Mouse (Mus musculus) neural tube, embryonic 14.5 days (tissue): Measurements from ENCODE around the gene Emx2. TPM values are rescaled to one million over a fixed set of nuclear protein-coding genes. Genes with fewer than 3 reads are reported as not detected.
A peak's percentile ranks its signal among the peaks of the same experiment; 100 is the strongest.

Source experiments
- ATAC-seq: fragments of 200-750 bp; cut with Nextera tagmentation; 2 replicates; pipeline ENCODE4 v1.8.0; 2017; ENCODE audit warnings: low read depth, mild to moderate bottlenecking, moderate TSS enrichment, moderate library complexity
- H3K27ac ChIP-seq: fragments of 300-500 bp; sonication (generic); 2 replicates; pipeline ENCODE4 v1.5.1; 2014; ENCODE audit warnings: low read depth, mild to moderate bottlenecking, control low read depth, low read length, moderate library complexity, mixed read lengths
- H3K27me3 ChIP-seq: fragments of 300-500 bp; sonication (generic); 2 replicates; pipeline ENCODE4 v1.6.1; 2014; ENCODE audit warnings: low read length; ENCODE audit not compliant: control insufficient read depth, insufficient read depth
- H3K36me3 ChIP-seq: fragments of 300-500 bp; sonication (generic); 2 replicates; pipeline ENCODE4 v1.6.1; 2014; ENCODE audit warnings: low read length, mixed read lengths; ENCODE audit not compliant: control insufficient read depth, insufficient read depth
- H3K4me1 ChIP-seq: fragments of 300-500 bp; sonication (generic); 2 replicates; pipeline ENCODE4 v1.6.1; 2014; ENCODE audit warnings: low read length; ENCODE audit not compliant: control insufficient read depth, insufficient read depth
- H3K4me2 ChIP-seq: fragments of 300-500 bp; sonication (generic); 2 replicates; pipeline ENCODE4 v1.6.1; 2014; ENCODE audit warnings: mild to moderate bottlenecking, low read depth, low read length, control low read depth
- H3K4me3 ChIP-seq: fragments of 300-500 bp; sonication (generic); 2 replicates; pipeline ENCODE4 v1.5.1; 2014; ENCODE audit warnings: low read depth, low read length, control low read depth, mixed read lengths
- H3K9ac ChIP-seq: fragments of 300-500 bp; sonication (generic); replicated peaks from 2 replicates; pipeline ENCODE4 v1.6.1; 2014; ENCODE audit warnings: low read depth, mild to moderate bottlenecking, control low read depth, low read length, mixed read lengths
- H3K9me3 ChIP-seq: fragments of 300-500 bp; sonication (generic); 2 replicates; pipeline ENCODE4 v1.6.1; 2016; ENCODE audit warnings: low read length; ENCODE audit not compliant: control insufficient read depth
- WGBS: fragments of 180-500 bp; shearing (Covaris S2); extraction: QIAGEN DNeasy Blood & Tissue Kit; methylation state at CpG from one replicate; pipeline ENCODE4 v1.1.7; 2014; 5-methylcytosine and 5-hydroxymethylcytosine counted together
- polyA plus RNA-seq: library from polyadenylated mRNA; unstranded; fragments of >200 nt; fragmentation: Nextera tagmentation; extraction: Ambion mirVana; gene quantifications from 2 replicates; pipeline ENCODE4 v1.2.1, GENCODE M21; 2014

Gene Emx2
- polyA plus RNA-seq, 1 experiment from 2014 or later: not detected

GRCm38 (mm10) chr19:59466417-59466937 lies 8.3 kb downstream of the Emx2 start:
- WGBS: 2% methylated on average over 6 of the region's 6 CpGs
- H3K36me3 ChIP-seq: no peaks in the 10 kb centered on the region
- H3K9me3 ChIP-seq: no peaks in the 10 kb centered on the region
- H3K4me2 ChIP-seq: no peak overlapping the region
- peaks cover 86% of the 10 kb centered on the region for H3K27me3 ChIP-seq
- H3K4me1 ChIP-seq: peaks cover 5% of the 10 kb centered on the region; the same call in 1 of the 2 replicates
- no peak for ATAC-seq
- no peak overlapping the region for H3K9ac ChIP-seq
- no peak overlapping the region for H3K27ac ChIP-seq
- H3K4me3 ChIP-seq: no peak overlapping the region

GRCm38 (mm10) chr19:59467016-59467412 lies 8.8 kb downstream of the Emx2 start:
- Histone ChIP-seq H3K27me3 (peaks cover 88% of the 10 kb centered on the region), H3K4me3 (no peak overlapping the region), H3K27ac (no peak overlapping the region), H3K36me3 (no peaks in the 10 kb centered on the region), H3K4me2 (no peak overlapping the region), H3K9ac (no peak overlapping the region), H3K4me1 (peaks cover 5% of the 10 kb centered on the region; the same call in 1 of the 2 replicates), H3K9me3 (no peaks in the 10 kb centered on the region)
- WGBS: 1% methylated on average over 19 of the region's 19 CpGs
- no peak for ATAC-seq

GRCm38 (mm10) chr19:59467413-59468064 lies 9.4 kb downstream of the Emx2 start:
- Histone ChIP-seq H3K36me3 (no peaks in the 10 kb centered on the region), H3K4me3 (no peak overlapping the region), H3K27me3 (peaks cover 91% of the 10 kb centered on the region), H3K9me3 (no peaks in the 10 kb centered on the region), H3K9ac (no peak overlapping the region), H3K27ac (no peak overlapping the region), H3K4me1 (peaks cover 5% of the 10 kb centered on the region; the same call in 1 of the 2 replicates), H3K4me2 (no peak overlapping the region)
- ATAC-seq: no peak
- WGBS: 1% methylated on average over 23 of the region's 23 CpGs

- ATAC-seq: no peak
- no peak overlapping the region for H3K4me2 ChIP-seq
- 3% methylated on average over 21 of the region's 27 CpGs for WGBS
- H3K36me3 ChIP-seq: no peaks in the 10 kb centered on the region
- no peak overlapping the region for H3K27ac ChIP-seq
- no peaks in the 10 kb centered on the region for H3K9me3 ChIP-seq
- no peak overlapping the region for H3K4me3 ChIP-seq
- H3K27me3 ChIP-seq: peaks cover 90% of the 10 kb centered on the region
- H3K9ac ChIP-seq: no peak overlapping the region
- H3K4me1 ChIP-seq: peaks cover 5% of the 10 kb centered on the region; the same call in 1 of the 2 replicates
Measured at GRCm38 (mm10) chr19:59468065-59468810, 10.1 kb downstream of the Emx2 start.

GRCm38 (mm10) chr19:59469035-59469949 lies 11.1 kb downstream of the Emx2 start:
- peak overlapping the region; percentile 15; the same call in 1 of the 2 replicates for H3K4me3 ChIP-seq
- peak; percentile 57 for ATAC-seq
- peaks cover 86% of the 10 kb centered on the region for H3K27me3 ChIP-seq
- whole genome bisulfite sequencing: under 1% methylated on average over 35 of the region's 35 CpGs
- no peaks in the 10 kb centered on the region for H3K36me3 ChIP-seq
- no peaks in the 10 kb centered on the region for H3K9me3 ChIP-seq
- no peak overlapping the region for H3K9ac ChIP-seq
- H3K4me1 ChIP-seq: peaks cover 5% of the 10 kb centered on the region; the same call in 1 of the 2 replicates
- no peak overlapping the region for H3K27ac ChIP-seq
- H3K4me2 ChIP-seq: peak overlapping the region; percentile 37; the same call in 1 of the 2 replicates

- H3K4me2 ChIP-seq: no peak overlapping the region
- ATAC-seq: no peak
- no peaks in the 10 kb centered on the region for H3K36me3 ChIP-seq
- H3K9me3 ChIP-seq: no peaks in the 10 kb centered on the region
- H3K4me3 ChIP-seq: no peak overlapping the region
- peaks cover 79% of the 10 kb centered on the region for H3K27me3 ChIP-seq
- no peak overlapping the region for H3K27ac ChIP-seq
- 11% methylated on average over 11 of the region's 11 CpGs for WGBS
- H3K9ac ChIP-seq: no peak overlapping the region
- peaks cover 5% of the 10 kb centered on the region; the same call in 1 of the 2 replicates for H3K4me1 ChIP-seq
Measured at GRCm38 (mm10) chr19:59470074-59470630, 12.0 kb downstream of the Emx2 start.

GRCm38 (mm10) chr19:59470913-59471312 lies 12.7 kb downstream of the Emx2 start:
- H3K4me2 ChIP-seq: no peak overlapping the region
- no peaks in the 10 kb centered on the region for H3K9me3 ChIP-seq
- no peak overlapping the region for H3K9ac ChIP-seq
- no peak for ATAC-seq
- peaks cover 5% of the 10 kb centered on the region; the same call in 1 of the 2 replicates for H3K4me1 ChIP-seq
- peaks cover 71% of the 10 kb centered on the region for H3K27me3 ChIP-seq
- no peak overlapping the region for H3K4me3 ChIP-seq
- H3K27ac ChIP-seq: no peak overlapping the region
- WGBS: 0% methylated on average over 13 of the region's 13 CpGs
- no peaks in the 10 kb centered on the region for H3K36me3 ChIP-seq

- Histone ChIP-seq H3K9me3 (no peaks in the 10 kb centered on the region), H3K27me3 (peaks cover 52% of the 10 kb centered on the region), H3K9ac (no peak overlapping the region), H3K36me3 (no peaks in the 10 kb centered on the region), H3K4me1 (peaks cover 5% of the 10 kb centered on the region; the same call in 1 of the 2 replicates), H3K4me2 (no peak overlapping the region), H3K27ac (no peak overlapping the region), H3K4me3 (no peak overlapping the region)
- ATAC-seq: no peak
- WGBS: 94% methylated on average over 2 of the region's 2 CpGs
Measured at GRCm38 (mm10) chr19:59472844-59473243, 14.7 kb downstream of the Emx2 start.
